Mouse (Mus musculus): ENCODE measurements at regions not wholly inside any gene's neighbourhood (a gene's known extent, or its start where the extent isn't known, plus 50 kb on each side); places are given as distances from the start of the nearest gene placed in this dataset.

- Histone ChIP-seq H3K9me3 (ENCODE audit: control insufficient read depth, low read length) (no peaks in the 10 kb centered on the region), H3K4me3 (ENCODE audit: low read depth, low read length) (no peak overlapping the region), H3K4me2 (ENCODE audit: low read depth, severe bottlenecking) (no peak overlapping the region), H3K27me3 (ENCODE audit: control insufficient read depth, insufficient read depth, low read length) (no peaks in the 10 kb centered on the region), H3K36me3 (ENCODE audit: control insufficient read depth, insufficient read depth, low read length) (no peaks in the 10 kb centered on the region), H3K4me1 (ENCODE audit: control insufficient read depth, insufficient read depth, low read length) (no peaks in the 10 kb centered on the region), H3K9ac (ENCODE audit: low read length) (no peak overlapping the region), H3K27ac (replicated peaks; ENCODE audit: low read depth, low read length) (no peak overlapping the region)
- DNase-seq (ENCODE audit: low spot score) (no peak), ATAC-seq (ENCODE audit: insufficient number of reproducible peaks, low FRiP score, low TSS enrichment, low read depth) (no peak)
- 60% methylated on average over 12 of the region's 12 CpGs for WGBS
These were observed 80.5 kb upstream of the Ankrd55 start for GRCm38 (mm10) chr13:112207617-112208235.

- Histone ChIP-seq H3K36me3 (ENCODE audit: control insufficient read depth, insufficient read depth, low read length) (no peaks in the 10 kb centered on the region), H3K4me1 (ENCODE audit: control insufficient read depth, insufficient read depth, low read length) (no peaks in the 10 kb centered on the region), H3K9me3 (ENCODE audit: control insufficient read depth, low read length) (no peaks in the 10 kb centered on the region), H3K9ac (ENCODE audit: low read length) (no peak overlapping the region), H3K4me2 (ENCODE audit: low read depth, severe bottlenecking) (no peak overlapping the region), H3K4me3 (ENCODE audit: low read depth, low read length) (no peak overlapping the region), H3K27me3 (ENCODE audit: control insufficient read depth, insufficient read depth, low read length) (no peaks in the 10 kb centered on the region), H3K27ac (replicated peaks; ENCODE audit: low read depth, low read length) (no peak overlapping the region)
- ATAC-seq (ENCODE audit: insufficient number of reproducible peaks, low FRiP score, low TSS enrichment, low read depth) (no peak), DNase-seq (ENCODE audit: low spot score) (no peak)
- WGBS, result 77% methylated on average over 9 of the region's 9 CpGs
These were observed 76.4 kb upstream of the Ankrd55 start for GRCm38 (mm10) chr13:112211841-112212240.

- H3K4me1 ChIP-seq (ENCODE audit: control insufficient read depth, insufficient read depth, low read length), result no peaks in the 10 kb centered on the region
- H3K4me3 ChIP-seq (ENCODE audit: low read depth, low read length), result no peak overlapping the region
- H3K27ac ChIP-seq (replicated peaks; ENCODE audit: low read depth, low read length), result no peak overlapping the region
- no peak overlapping the region for H3K9ac ChIP-seq (ENCODE audit: low read length)
- no peaks in the 10 kb centered on the region for H3K27me3 ChIP-seq (ENCODE audit: control insufficient read depth, insufficient read depth, low read length)
- no peaks in the 10 kb centered on the region for H3K36me3 ChIP-seq (ENCODE audit: control insufficient read depth, insufficient read depth, low read length)
- 84% methylated on average over 12 of the region's 12 CpGs for WGBS
- no peak for DNase-seq (ENCODE audit: low spot score)
- no peak for ATAC-seq (ENCODE audit: insufficient number of reproducible peaks, low FRiP score, low TSS enrichment, low read depth)
- H3K9me3 ChIP-seq (ENCODE audit: control insufficient read depth, low read length), result no peaks in the 10 kb centered on the region
- H3K4me2 ChIP-seq (ENCODE audit: low read depth, severe bottlenecking), result no peak overlapping the region
These were observed 75.9 kb upstream of the Ankrd55 start for GRCm38 (mm10) chr13:112212391-112212790.

DNA sequence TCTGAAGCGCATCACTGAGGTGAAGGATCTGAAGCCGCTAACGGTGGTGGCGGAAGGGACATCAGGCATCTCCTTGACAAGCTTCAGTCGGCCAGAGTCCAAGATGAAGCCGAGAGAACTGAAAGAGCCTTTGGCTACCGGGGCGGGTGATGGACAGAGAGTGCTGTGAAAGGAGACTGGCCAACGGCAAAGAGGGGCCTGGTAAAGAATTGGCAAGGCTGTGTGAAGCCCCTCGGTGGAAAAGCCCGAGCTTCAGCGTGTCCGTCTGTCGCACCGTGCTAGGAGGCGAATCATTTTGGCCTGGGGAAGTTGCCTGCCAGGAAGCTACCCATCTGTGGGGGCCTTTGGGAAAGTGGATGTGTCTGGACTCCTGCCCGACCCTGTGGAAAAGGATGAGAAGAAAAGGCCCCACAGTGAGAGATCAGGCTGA lies 74.6 kb upstream of the Ankrd55 start:
- DNase-seq (ENCODE audit: low spot score), result no peak
- no peak for ATAC-seq (ENCODE audit: insufficient number of reproducible peaks, low FRiP score, low TSS enrichment, low read depth)
- no peaks in the 10 kb centered on the region for H3K9me3 ChIP-seq (ENCODE audit: control insufficient read depth, low read length)
- 82% methylated on average over 17 of the region's 17 CpGs for WGBS
- H3K9ac ChIP-seq (ENCODE audit: low read length), result no peak overlapping the region
- no peak overlapping the region for H3K4me3 ChIP-seq (ENCODE audit: low read depth, low read length)
- H3K36me3 ChIP-seq (ENCODE audit: control insufficient read depth, insufficient read depth, low read length), result no peaks in the 10 kb centered on the region
- no peak overlapping the region for H3K27ac ChIP-seq (replicated peaks; ENCODE audit: low read depth, low read length)
- no peaks in the 10 kb centered on the region for H3K4me1 ChIP-seq (ENCODE audit: control insufficient read depth, insufficient read depth, low read length)
- H3K27me3 ChIP-seq (ENCODE audit: control insufficient read depth, insufficient read depth, low read length), result no peaks in the 10 kb centered on the region
- no peak overlapping the region for H3K4me2 ChIP-seq (ENCODE audit: low read depth, severe bottlenecking)

DNA sequence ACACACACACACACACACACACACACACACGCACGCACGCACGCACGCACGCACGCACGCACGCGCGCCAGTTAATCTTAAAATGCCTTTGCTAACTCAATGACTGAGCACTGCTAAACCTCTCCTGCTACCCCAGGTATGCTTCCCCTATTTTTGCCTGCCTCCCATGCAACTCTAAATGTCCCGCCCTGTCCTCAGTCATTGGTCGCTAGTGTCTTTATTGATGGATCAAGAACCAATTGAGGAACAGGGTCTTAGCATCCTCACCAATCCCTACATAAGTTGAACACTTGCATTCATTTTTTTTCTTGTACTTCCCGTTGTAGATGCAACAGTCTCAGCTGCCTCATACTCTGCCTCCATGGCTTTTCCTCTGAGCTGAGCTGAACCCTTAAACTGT lies 72.2 kb upstream of the Ankrd55 start:
- H3K4me3 ChIP-seq (ENCODE audit: low read depth, low read length), result no peak overlapping the region
- ATAC-seq (ENCODE audit: insufficient number of reproducible peaks, low FRiP score, low TSS enrichment, low read depth) (no peak), DNase-seq (ENCODE audit: low spot score) (no peak)
- H3K36me3 ChIP-seq (ENCODE audit: control insufficient read depth, insufficient read depth, low read length), result no peaks in the 10 kb centered on the region
- H3K27ac ChIP-seq (replicated peaks; ENCODE audit: low read depth, low read length), result no peak overlapping the region
- H3K9me3 ChIP-seq (ENCODE audit: control insufficient read depth, low read length), result no peaks in the 10 kb centered on the region
- WGBS, result 86% methylated on average over 14 of the region's 14 CpGs
- H3K4me1 ChIP-seq (ENCODE audit: control insufficient read depth, insufficient read depth, low read length), result no peaks in the 10 kb centered on the region
- no peaks in the 10 kb centered on the region for H3K27me3 ChIP-seq (ENCODE audit: control insufficient read depth, insufficient read depth, low read length)
- no peak overlapping the region for H3K9ac ChIP-seq (ENCODE audit: low read length)
- no peak overlapping the region for H3K4me2 ChIP-seq (ENCODE audit: low read depth, severe bottlenecking)

DNA sequence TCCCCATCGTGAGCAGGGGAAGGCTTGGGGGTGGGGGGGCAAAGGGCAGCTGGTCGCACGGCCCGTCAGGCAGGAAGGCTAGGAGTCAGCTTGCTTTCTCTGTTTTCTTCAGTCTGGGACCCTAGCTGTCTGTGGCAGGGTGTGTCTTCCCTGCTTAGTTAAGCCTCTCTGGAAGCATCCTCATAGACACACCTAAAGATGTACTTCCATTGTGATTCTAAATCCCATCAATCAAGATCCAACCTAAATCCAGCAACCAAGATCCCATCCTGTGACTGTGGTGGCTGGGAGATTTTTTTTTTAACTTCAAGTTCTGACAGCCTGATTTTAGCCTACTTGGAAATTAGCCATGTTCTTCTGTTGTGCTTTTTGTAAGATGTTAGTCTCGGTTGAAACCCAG lies 69.9 kb upstream of the Ankrd55 start:
- WGBS, result 85% methylated on average over 5 of the region's 5 CpGs
- H3K27ac ChIP-seq (replicated peaks; ENCODE audit: low read depth, low read length), result no peak overlapping the region
- no peaks in the 10 kb centered on the region for H3K36me3 ChIP-seq (ENCODE audit: control insufficient read depth, insufficient read depth, low read length)
- no peak overlapping the region for H3K9ac ChIP-seq (ENCODE audit: low read length)
- no peaks in the 10 kb centered on the region for H3K9me3 ChIP-seq (ENCODE audit: control insufficient read depth, low read length)
- DNase-seq (ENCODE audit: low spot score) (no peak), ATAC-seq (ENCODE audit: insufficient number of reproducible peaks, low FRiP score, low TSS enrichment, low read depth) (no peak)
- H3K27me3 ChIP-seq (ENCODE audit: control insufficient read depth, insufficient read depth, low read length), result no peaks in the 10 kb centered on the region
- no peak overlapping the region for H3K4me3 ChIP-seq (ENCODE audit: low read depth, low read length)
- H3K4me1 ChIP-seq (ENCODE audit: control insufficient read depth, insufficient read depth, low read length), result no peaks in the 10 kb centered on the region
- H3K4me2 ChIP-seq (ENCODE audit: low read depth, severe bottlenecking), result no peak overlapping the region

DNA sequence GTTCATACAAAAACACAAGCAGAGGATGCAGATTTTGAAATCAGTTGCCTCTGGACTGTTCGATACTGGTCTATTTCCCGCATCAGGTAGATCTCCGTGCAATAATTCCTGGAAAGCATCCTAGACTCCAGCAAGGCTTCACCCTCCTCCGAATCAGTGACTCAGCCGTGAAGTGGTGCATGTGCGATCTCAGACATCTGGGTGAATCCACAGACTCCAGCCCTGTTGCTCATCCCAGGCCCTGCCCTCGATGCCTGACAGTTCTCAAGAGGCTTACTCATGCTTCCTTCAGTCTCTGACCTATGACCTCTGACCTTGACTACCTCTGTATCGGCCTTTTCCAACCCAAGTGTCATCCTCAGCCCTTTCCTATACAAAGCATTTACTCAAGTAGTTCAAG lies 68.1 kb upstream of the Ankrd55 start:
- Histone ChIP-seq H3K4me1 (ENCODE audit: control insufficient read depth, insufficient read depth, low read length) (no peaks in the 10 kb centered on the region), H3K27me3 (ENCODE audit: control insufficient read depth, insufficient read depth, low read length) (no peaks in the 10 kb centered on the region), H3K36me3 (ENCODE audit: control insufficient read depth, insufficient read depth, low read length) (no peaks in the 10 kb centered on the region), H3K9ac (ENCODE audit: low read length) (no peak overlapping the region), H3K27ac (replicated peaks; ENCODE audit: low read depth, low read length) (no peak overlapping the region), H3K9me3 (ENCODE audit: control insufficient read depth, low read length) (no peaks in the 10 kb centered on the region), H3K4me2 (ENCODE audit: low read depth, severe bottlenecking) (no peak overlapping the region), H3K4me3 (ENCODE audit: low read depth, low read length) (no peak overlapping the region)
- 89% methylated on average over 8 of the region's 8 CpGs for WGBS
- DNase-seq (ENCODE audit: low spot score), result no peak
- ATAC-seq (ENCODE audit: insufficient number of reproducible peaks, low FRiP score, low TSS enrichment, low read depth), result no peak

- WGBS, result 87% methylated on average over 2 of the region's 2 CpGs
These were observed 64.6 kb upstream of the Ankrd55 start for GRCm38 (mm10) chr13:112223616-112224015.

DNA sequence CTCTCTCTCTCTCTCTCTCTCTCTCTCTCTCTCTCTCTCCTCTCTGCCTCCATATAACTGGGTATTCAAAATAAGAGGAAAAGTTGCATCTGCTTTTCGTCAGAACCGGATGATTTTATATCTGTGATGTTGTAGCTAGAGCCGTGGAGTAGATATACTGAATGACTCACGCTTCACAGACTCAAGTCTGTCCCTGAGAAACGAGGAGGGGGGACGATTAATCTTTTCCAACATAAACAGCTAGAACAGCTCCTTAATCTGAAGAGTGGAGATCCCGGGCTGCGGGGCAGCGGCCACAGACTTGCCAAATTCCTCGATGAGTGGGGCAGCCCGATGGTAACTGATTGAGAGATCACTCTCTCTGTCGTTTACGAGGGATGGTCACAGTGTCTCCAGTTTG lies 60.5 kb upstream of the Ankrd55 start:
- ATAC-seq (ENCODE audit: insufficient number of reproducible peaks, low FRiP score, low TSS enrichment, low read depth) (no peak), DNase-seq (ENCODE audit: low spot score) (no peak)
- Histone ChIP-seq H3K9me3 (ENCODE audit: control insufficient read depth, low read length) (no peaks in the 10 kb centered on the region), H3K27ac (replicated peaks; ENCODE audit: low read depth, low read length) (no peak overlapping the region), H3K4me2 (ENCODE audit: low read depth, severe bottlenecking) (no peak overlapping the region), H3K9ac (ENCODE audit: low read length) (no peak overlapping the region), H3K27me3 (ENCODE audit: control insufficient read depth, insufficient read depth, low read length) (no peaks in the 10 kb centered on the region), H3K36me3 (ENCODE audit: control insufficient read depth, insufficient read depth, low read length) (no peaks in the 10 kb centered on the region), H3K4me3 (ENCODE audit: low read depth, low read length) (no peak overlapping the region), H3K4me1 (ENCODE audit: control insufficient read depth, insufficient read depth, low read length) (no peaks in the 10 kb centered on the region)
- WGBS, result 49% methylated on average over 13 of the region's 13 CpGs

More at GRCm38 (mm10) chr13:112223616-112224015, 64.6 kb upstream of the Ankrd55 start:
- ATAC-seq (ENCODE audit: insufficient number of reproducible peaks, low FRiP score, low TSS enrichment, low read depth) (no peak), DNase-seq (ENCODE audit: low spot score) (no peak)
- H3K9ac ChIP-seq (ENCODE audit: low read length), result no peak overlapping the region
- H3K9me3 ChIP-seq (ENCODE audit: control insufficient read depth, low read length), result no peaks in the 10 kb centered on the region
- no peaks in the 10 kb centered on the region for H3K4me1 ChIP-seq (ENCODE audit: control insufficient read depth, insufficient read depth, low read length)
- H3K27ac ChIP-seq (replicated peaks; ENCODE audit: low read depth, low read length), result no peak overlapping the region
- H3K36me3 ChIP-seq (ENCODE audit: control insufficient read depth, insufficient read depth, low read length), result no peaks in the 10 kb centered on the region
- no peak overlapping the region for H3K4me2 ChIP-seq (ENCODE audit: low read depth, severe bottlenecking)
- no peaks in the 10 kb centered on the region for H3K27me3 ChIP-seq (ENCODE audit: control insufficient read depth, insufficient read depth, low read length)
- no peak overlapping the region for H3K4me3 ChIP-seq (ENCODE audit: low read depth, low read length)

Measured in limb, embryonic 11.5 days (tissue).